In genomic region chr11:105135692-105136091, GRCm38 (mm10) we compare ENCODE assay signal across 26 mouse cellular contexts. TPM values are rescaled to one million over a fixed set of nuclear protein-coding genes. Genes with fewer than 3 reads are reported as not detected.
"Had no signal": no experiment of that assay in that cellular context is flagged by ENCODE, and none has a peak within 500 bp of the region (broad histone marks: within the 10 kb centered on the region; RNA-seq: fewer than 3 reads in every experiment).

No protein-coding gene starts in this region.

- DNase-seq: kidney, adult 18-20 months; kidney, adult 9 months; kidney, postnatal 14 days; kidney, postnatal 4 days; lung, postnatal 10 days; lung, postnatal 36 days; right cerebral cortex, postnatal 4 days; thymus, adult 2 months; thymus, postnatal 14 days; thymus, postnatal 4 days had no signal

- H3K4me1 ChIP-seq: limb, embryonic 10.5 days; limb, embryonic 13.5 days; lung, embryonic 15.5 days; midbrain, embryonic 12.5 days; midbrain, embryonic 15.5 days; neural tube, embryonic 12.5 days; neural tube, embryonic 15.5 days had no signal

- H3K4me3 ChIP-seq: limb, embryonic 10.5 days; limb, embryonic 13.5 days; lung, embryonic 15.5 days; midbrain, embryonic 12.5 days; midbrain, embryonic 15.5 days; neural tube, embryonic 12.5 days; neural tube, embryonic 15.5 days had no signal

- H3K9ac ChIP-seq: limb, embryonic 13.5 days; lung, embryonic 15.5 days; midbrain, embryonic 12.5 days; midbrain, embryonic 15.5 days; neural tube, embryonic 12.5 days; neural tube, embryonic 15.5 days had no signal

- H3K4me2 ChIP-seq: limb, embryonic 13.5 days; lung, embryonic 15.5 days; midbrain, embryonic 12.5 days; midbrain, embryonic 15.5 days; neural tube, embryonic 12.5 days; neural tube, embryonic 15.5 days had no signal

- H3K27ac ChIP-seq: limb, embryonic 10.5 days; limb, embryonic 13.5 days; lung, embryonic 15.5 days; midbrain, embryonic 12.5 days; midbrain, embryonic 15.5 days; neural tube, embryonic 12.5 days; neural tube, embryonic 15.5 days; stomach, postnatal 0 days had no signal

- H3K27me3 ChIP-seq: limb, embryonic 13.5 days; lung, embryonic 15.5 days; midbrain, embryonic 12.5 days; midbrain, embryonic 15.5 days; neural tube, embryonic 12.5 days; neural tube, embryonic 15.5 days had no signal

- H3K9me3 ChIP-seq: limb, embryonic 10.5 days; limb, embryonic 13.5 days; lung, embryonic 15.5 days; midbrain, embryonic 12.5 days; midbrain, embryonic 15.5 days; neural tube, embryonic 12.5 days; neural tube, embryonic 15.5 days had no signal

- ATAC-seq: midbrain, embryonic 15.5 days had no signal

RNA-seq across cellular contexts. Expression of gene Gm10842, which starts 11.0 kb away (rescaled TPM):
- total RNA-seq: layer of hippocampus, adult 18-20 months; layer of hippocampus, postnatal 14 days; left cerebral cortex, adult 8-10 months; left cerebral cortex, postnatal 25 days; liver, adult 2 months had no signal
- polyA plus RNA-seq: intestine, embryonic 14.5 days; kidney, embryonic 16.5 days; limb, embryonic 10.5 days; limb, embryonic 13.5 days; liver, adult 2 months; lung, embryonic 15.5 days; midbrain, embryonic 12.5 days; midbrain, embryonic 15.5 days; neural tube, embryonic 12.5 days; neural tube, embryonic 15.5 days; stomach, embryonic 14.5 days; stomach, postnatal 0 days; thymus, adult 2 months had no signal
